Mouse (Mus musculus) hindbrain, embryonic 14.5 days (tissue): Measurements from ENCODE around the gene Bcl2l14. TPM values are rescaled to one million over a fixed set of nuclear protein-coding genes. Genes with fewer than 3 reads are reported as not detected.

ENCODE experiments used
- ATAC-seq: fragments of 200-750 bp; cut with Nextera tagmentation; 2 replicates; pipeline ENCODE4 v1.8.0; 2017; ENCODE audit warnings: moderate number of reproducible peaks, mild to moderate bottlenecking, moderate TSS enrichment, moderate library complexity; ENCODE audit not compliant: low FRiP score
- DNase-seq: peaks from one replicate; pipeline ENCODE4 v3.0.0-alpha.2; 2015; ENCODE audit warnings: low spot score
- H3K27ac ChIP-seq: fragments of 300-500 bp; sonication (generic); 2 replicates; pipeline ENCODE4 v1.5.1; 2014; ENCODE audit warnings: mild to moderate bottlenecking, moderate library complexity
- H3K27me3 ChIP-seq: fragments of 300-500 bp; sonication (generic); 2 replicates; pipeline ENCODE4 v1.6.1; 2014; ENCODE audit warnings: mild to moderate bottlenecking, low read length, mixed read lengths; ENCODE audit not compliant: control insufficient read depth, insufficient read depth
- H3K36me3 ChIP-seq: fragments of 300-500 bp; sonication (generic); replicated peaks from 2 replicates; pipeline ENCODE4 v1.6.1; 2014; ENCODE audit not compliant: control insufficient read depth, insufficient read depth
- H3K4me1 ChIP-seq: fragments of 300-500 bp; sonication (generic); replicated peaks from 2 replicates; pipeline ENCODE4 v1.6.1; 2014; ENCODE audit warnings: antibody characterized with exemption, low read length, mixed read lengths; ENCODE audit not compliant: control insufficient read depth, insufficient read depth
- H3K4me2 ChIP-seq: fragments of 300-500 bp; sonication (generic); replicated peaks from 2 replicates; pipeline ENCODE4 v1.6.1; 2014; ENCODE audit warnings: mild to moderate bottlenecking, moderate library complexity
- H3K4me3 ChIP-seq: fragments of 300-500 bp; sonication (generic); replicated peaks from 2 replicates; pipeline ENCODE4 v1.5.1; 2014; ENCODE audit warnings: mild to moderate bottlenecking, low read length
- H3K9ac ChIP-seq: fragments of 300-500 bp; sonication (generic); 2 replicates; pipeline ENCODE4 v1.6.1; 2014
- H3K9me3 ChIP-seq: fragments of 300-500 bp; sonication (generic); 2 replicates; pipeline ENCODE4 v1.6.1; 2016; ENCODE audit warnings: low read length; ENCODE audit not compliant: control insufficient read depth
- WGBS: fragments of 180-500 bp; shearing (Covaris S2); extraction: QIAGEN DNeasy Blood & Tissue Kit; methylation state at CpG from one replicate; pipeline ENCODE4 v1.1.7; 2014; 5-methylcytosine and 5-hydroxymethylcytosine counted together
- polyA plus RNA-seq: library from polyadenylated mRNA; unstranded; fragments of >200 nt; fragmentation: Nextera tagmentation; extraction: Ambion mirVana; gene quantifications from 2 replicates; pipeline ENCODE4 v1.2.1, GENCODE M21; 2014

The Bcl2l14 gene
- polyA plus RNA-seq, 1 experiment from 2014 or later = 0.37 TPM

GRCm38 (mm10) chr6:134420375-134420774 is 24.3 kb downstream of the Bcl2l14 start:
- WGBS = 91% methylated on average over 8 of the region's 8 CpGs
- H3K27me3 ChIP-seq = no peaks in the 10 kb centered on the region

DNA sequence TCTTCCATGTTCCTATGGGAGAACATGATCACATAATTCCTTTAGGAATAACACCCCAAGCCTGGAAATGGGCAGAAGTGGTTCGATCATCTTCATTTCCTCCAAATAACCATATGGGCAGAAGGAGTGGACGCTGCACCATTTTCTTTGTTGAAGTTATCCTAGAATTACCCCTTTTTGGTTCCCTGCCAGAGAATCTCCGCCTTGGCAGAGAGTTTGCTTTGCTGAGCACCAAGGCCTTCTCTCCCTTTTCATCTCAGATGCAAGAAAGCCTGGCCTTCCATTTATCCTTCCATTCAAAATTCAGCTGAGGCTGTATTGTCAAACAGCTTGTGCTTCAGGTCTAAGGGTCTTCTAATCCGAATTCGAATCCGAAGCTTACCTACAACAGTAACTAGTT is 25.8 kb downstream of the Bcl2l14 start:
- ATAC-seq = no peak
- Histone ChIP-seq H3K36me3 (no peaks in the 10 kb centered on the region), H3K27ac (no peak overlapping the region), H3K9me3 (no peaks in the 10 kb centered on the region), H3K4me1 (no peaks in the 10 kb centered on the region), H3K4me2 (no peak overlapping the region), H3K4me3 (no peak overlapping the region), H3K9ac (no peak overlapping the region), H3K27me3 (no peaks in the 10 kb centered on the region)
- DNase-seq = no peak
- WGBS = 90% methylated on average over 6 of the region's 6 CpGs

More at GRCm38 (mm10) chr6:134420375-134420774, 24.3 kb downstream of the Bcl2l14 start:
- DNase-seq = no peak
- Histone ChIP-seq H3K4me3 (no peak overlapping the region), H3K4me1 (no peaks in the 10 kb centered on the region), H3K36me3 (no peaks in the 10 kb centered on the region), H3K27ac (no peak overlapping the region), H3K9me3 (no peaks in the 10 kb centered on the region), H3K4me2 (no peak overlapping the region), H3K9ac (no peak overlapping the region)
- ATAC-seq = no peak

DNA sequence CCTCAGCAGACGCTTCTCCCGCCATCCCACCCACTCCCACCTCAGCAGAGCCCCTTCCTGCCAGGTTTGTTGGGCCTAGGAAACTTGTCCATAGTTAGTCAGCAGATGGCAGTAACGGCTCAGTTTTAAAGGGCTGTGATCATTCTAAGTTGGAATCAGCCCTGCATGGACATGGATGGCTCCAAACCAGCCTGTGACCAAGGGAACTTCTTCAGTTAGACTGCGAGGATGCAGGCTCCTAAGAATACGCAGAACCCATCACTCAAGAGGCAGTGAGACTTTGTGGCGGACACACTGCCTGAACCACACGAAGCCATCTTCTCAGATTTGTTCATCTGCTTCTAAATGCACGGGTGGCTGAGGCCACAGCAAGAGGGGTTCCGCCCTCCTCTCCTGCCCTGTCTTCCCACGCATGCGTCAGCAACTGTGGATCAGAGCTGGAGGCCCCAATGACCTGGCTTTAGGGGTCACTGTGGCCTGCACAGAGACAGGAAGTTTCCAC is 29.1 kb downstream of the Bcl2l14 start:
- 40% methylated on average over 11 of the region's 11 CpGs for WGBS
- peak; percentile 92 for DNase-seq
- no peak overlapping the region for H3K27ac ChIP-seq
- H3K4me2 ChIP-seq = no peak overlapping the region
- no peaks in the 10 kb centered on the region for H3K27me3 ChIP-seq
- peak; percentile 85 for ATAC-seq
- H3K4me1 ChIP-seq = no peaks in the 10 kb centered on the region
- no peak overlapping the region for H3K4me3 ChIP-seq
- H3K9me3 ChIP-seq = no peaks in the 10 kb centered on the region
- H3K36me3 ChIP-seq = no peaks in the 10 kb centered on the region
- no peak overlapping the region for H3K9ac ChIP-seq

- Histone ChIP-seq H3K27ac (no peak overlapping the region), H3K9ac (no peak overlapping the region), H3K9me3 (no peaks in the 10 kb centered on the region), H3K4me1 (no peaks in the 10 kb centered on the region), H3K27me3 (no peaks in the 10 kb centered on the region), H3K36me3 (no peaks in the 10 kb centered on the region), H3K4me3 (no peak overlapping the region), H3K4me2 (no peak overlapping the region)
- DNase-seq (peak; percentile 52), ATAC-seq (no peak)
- WGBS = 87% methylated on average over 3 of the region's 3 CpGs
Measured at GRCm38 (mm10) chr6:134427165-134427564, 31.0 kb downstream of the Bcl2l14 start.

- Histone ChIP-seq H3K4me1 (no peaks in the 10 kb centered on the region), H3K4me2 (no peak overlapping the region), H3K36me3 (no peaks in the 10 kb centered on the region), H3K9me3 (no peaks in the 10 kb centered on the region), H3K4me3 (no peak overlapping the region), H3K27me3 (no peaks in the 10 kb centered on the region), H3K27ac (no peak overlapping the region), H3K9ac (no peak overlapping the region)
- no peak for DNase-seq
- 88% methylated on average over 5 of the region's 5 CpGs for WGBS
- ATAC-seq = no peak
Measured at GRCm38 (mm10) chr6:134428455-134428854, 32.3 kb downstream of the Bcl2l14 start.

GRCm38 (mm10) chr6:134430161-134430799 is 34.2 kb downstream of the Bcl2l14 start:
- DNase-seq (no peak), ATAC-seq (no peak)
- H3K9me3 ChIP-seq = no peaks in the 10 kb centered on the region
- no peak overlapping the region for H3K9ac ChIP-seq
- H3K4me1 ChIP-seq = no peaks in the 10 kb centered on the region
- no peak overlapping the region for H3K4me2 ChIP-seq
- WGBS = 82% methylated on average over 9 of the region's 9 CpGs
- H3K27ac ChIP-seq = no peak overlapping the region
- H3K4me3 ChIP-seq = no peak overlapping the region
- no peaks in the 10 kb centered on the region for H3K27me3 ChIP-seq
- no peaks in the 10 kb centered on the region for H3K36me3 ChIP-seq

- Histone ChIP-seq H3K4me1 (no peaks in the 10 kb centered on the region), H3K4me3 (no peak overlapping the region), H3K4me2 (no peak overlapping the region), H3K9me3 (no peaks in the 10 kb centered on the region), H3K27ac (no peak overlapping the region), H3K27me3 (no peaks in the 10 kb centered on the region), H3K9ac (no peak overlapping the region), H3K36me3 (no peaks in the 10 kb centered on the region)
- DNase-seq (no peak), ATAC-seq (no peak)
- WGBS = 31% methylated on average over 4 of the region's 4 CpGs
Measured at GRCm38 (mm10) chr6:134431583-134431982, 35.5 kb downstream of the Bcl2l14 start.

- Histone ChIP-seq H3K9me3 (no peaks in the 10 kb centered on the region), H3K4me1 (no peaks in the 10 kb centered on the region), H3K36me3 (no peaks in the 10 kb centered on the region), H3K4me2 (no peak overlapping the region), H3K27me3 (no peaks in the 10 kb centered on the region), H3K27ac (no peak overlapping the region), H3K4me3 (no peak overlapping the region), H3K9ac (no peak overlapping the region)
- ATAC-seq = no peak
- WGBS = 88% methylated on average over 3 of the region's 3 CpGs
- DNase-seq = no peak
Measured at GRCm38 (mm10) chr6:134433281-134433680, 37.2 kb downstream of the Bcl2l14 start.

- Histone ChIP-seq H3K9me3 (no peaks in the 10 kb centered on the region), H3K36me3 (no peaks in the 10 kb centered on the region), H3K4me2 (no peak overlapping the region), H3K4me1 (0 out of 2 replicates have a peak, but pooled peaks cover 4% of the 10 kb centered on the region), H3K27ac (no peak overlapping the region), H3K4me3 (no peak overlapping the region), H3K27me3 (no peaks in the 10 kb centered on the region), H3K9ac (no peak overlapping the region)
- ATAC-seq (no peak), DNase-seq (no peak)
- WGBS = 67% methylated on average over 6 of the region's 6 CpGs
Measured at GRCm38 (mm10) chr6:134434044-134434443, 37.9 kb downstream of the Bcl2l14 start.
